9 mouse cellular contexts compared by ENCODE assay signal in genomic region chr7:101328621-101329158, GRCm38 (mm10). TPM values are rescaled to one million over a fixed set of nuclear protein-coding genes. Genes with fewer than 3 reads are reported as not detected.
DNase-seq lines count a peak whose midpoint lies in the region; ATAC-seq and TF ChIP-seq lines count a peak whose summit lies in the region.
"Had no signal": no experiment of that assay in that cellular context is flagged by ENCODE, and none has a peak within 500 bp of the region (broad histone marks: within the 10 kb centered on the region; RNA-seq: fewer than 3 reads in every experiment).

No protein-coding gene starts in this region.

- no peak overlapping the region for H3K4me2 ChIP-seq in intestine, postnatal 0 days (replicated peaks; ENCODE audit: low read depth)
- no peak overlapping the region for H3K4me2 ChIP-seq in neural tube, embryonic 15.5 days
- H3K4me2 ChIP-seq: lung, embryonic 14.5 days had no signal

- no peaks in the 10 kb centered on the region for H3K9me3 ChIP-seq in intestine, postnatal 0 days (ENCODE audit: control insufficient read depth)
- H3K9me3 ChIP-seq in neural tube, embryonic 15.5 days (replicated peaks) = no peaks in the 10 kb centered on the region

- no peak for ATAC-seq in cerebellum, adult (ENCODE audit: insufficient number of reproducible peaks, low FRiP score, low TSS enrichment)
- ATAC-seq in intestine, postnatal 0 days = no peak
- ATAC-seq in neural tube, embryonic 15.5 days (ENCODE audit: low FRiP score) = peak; percentile 43; the same call in 1 of the 2 replicates

- no peak for TF ChIP-seq POLR2A in thymus, adult 2 months (IDR thresholded peaks at IDR 0.05; ENCODE audit: control insufficient read depth, extremely low read depth, insufficient read depth, low read length, poor library complexity)

- H3K4me1 ChIP-seq in intestine, postnatal 0 days (replicated peaks; ENCODE audit: control insufficient read depth, insufficient read depth, low read length) = peaks cover 10% of the 10 kb centered on the region; the same call in 1 of the 2 replicates
- peaks cover 26% of the 10 kb centered on the region for H3K4me1 ChIP-seq in neural tube, embryonic 15.5 days
- no peaks in the 10 kb centered on the region; the same call in 1 of the 2 replicates for H3K4me1 ChIP-seq in thymus, adult 2 months (replicated peaks; ENCODE audit: control insufficient read depth, insufficient read depth, low read length)

- DNase-seq in cerebellum, adult 11-12 months = peak; percentile 71
- peak; percentile 18 for DNase-seq in ovary, postnatal 36 days (ENCODE audit: low spot score)
- no peak for DNase-seq in ovary, postnatal 10 days (ENCODE audit: low spot score)
- no peak for DNase-seq in thymus, adult 2 months
- DNase-seq in heart, adult 11 months = no peak
- DNase-seq: lung, embryonic 14.5 days had no signal

- H3K36me3 ChIP-seq in intestine, postnatal 0 days (ENCODE audit: control insufficient read depth, insufficient read depth) = peaks cover 8% of the 10 kb centered on the region; the same call in 1 of the 2 replicates
- no peaks in the 10 kb centered on the region for H3K36me3 ChIP-seq in neural tube, embryonic 15.5 days
- no peaks in the 10 kb centered on the region for H3K36me3 ChIP-seq in thymus, adult 2 months (ENCODE audit: control insufficient read depth, insufficient read depth, low read length)

- H3K4me3 ChIP-seq in intestine, postnatal 0 days (ENCODE audit: low read depth, low read length) = no peak overlapping the region
- no peak overlapping the region for H3K4me3 ChIP-seq in neural tube, embryonic 15.5 days (replicated peaks)
- H3K4me3 ChIP-seq in thymus, adult 2 months (ENCODE audit: control insufficient read depth, insufficient read depth, low read length) = no peak overlapping the region

- no peak overlapping the region for H3K9ac ChIP-seq in intestine, postnatal 0 days (ENCODE audit: low read depth, low read length)
- no peak overlapping the region for H3K9ac ChIP-seq in neural tube, embryonic 15.5 days (replicated peaks)
- H3K9ac ChIP-seq: lung, embryonic 14.5 days had no signal

- no peak overlapping the region for H3K27ac ChIP-seq in intestine, postnatal 0 days (ENCODE audit: low read depth, low read length)
- H3K27ac ChIP-seq in neural tube, embryonic 15.5 days (replicated peaks) = peak overlapping the region; percentile 56
- no peak overlapping the region for H3K27ac ChIP-seq in thymus, adult 2 months (ENCODE audit: control insufficient read depth, insufficient read depth, low read length)

- H3K27me3 ChIP-seq in intestine, postnatal 0 days (replicated peaks; ENCODE audit: control insufficient read depth, insufficient read depth, low read length) = no peaks in the 10 kb centered on the region
- H3K27me3 ChIP-seq in neural tube, embryonic 15.5 days (replicated peaks) = no peaks in the 10 kb centered on the region
- no peaks in the 10 kb centered on the region for H3K27me3 ChIP-seq in thymus, adult 2 months (ENCODE audit: control insufficient read depth, insufficient read depth, low read length)

- TF ChIP-seq CTCF in intestine, postnatal 0 days (IDR thresholded peaks at IDR 0.05; ENCODE audit: low read depth) = peak; percentile 50
- TF ChIP-seq CTCF in thymus, adult 2 months (IDR thresholded peaks at IDR 0.05; ENCODE audit: borderline replicate concordance, control insufficient read depth, extremely low read depth, insufficient read depth, low read length, poor library complexity) = no peak

- WGBS in intestine, postnatal 0 days = 61% methylated on average over 4 of the region's 4 CpGs
- WGBS in neural tube, embryonic 15.5 days = 67% methylated on average over 4 of the region's 4 CpGs
- 85% methylated on average over 4 of the region's 4 CpGs for WGBS in thymus, adult 2 months

RNA-seq across cellular contexts. Expression of gene Stard10, which starts 11.8 kb away (rescaled TPM):
- 63.7 and 71.7 TPM in 2 replicates for polyA plus RNA-seq in intestine, postnatal 0 days (2015; fragmentation: Nextera tagmentation; extraction: Ambion mirVana)
- 12.8 and 25.3 TPM in 2 replicates for polyA plus RNA-seq in neural tube, embryonic 15.5 days (2015; fragmentation: Nextera tagmentation; extraction: Ambion mirVana)
- polyA plus RNA-seq in thymus, adult 2 months (2012; rRNA removed) = 25.4 and 31.4 TPM in 2 replicates

RNA-seq across cellular contexts. Expression of gene Arap1, which starts 19.2 kb away (rescaled TPM):
- polyA plus RNA-seq in intestine, postnatal 0 days (2015; fragmentation: Nextera tagmentation; extraction: Ambion mirVana) = 31.2 and 35.3 TPM in 2 replicates
- polyA plus RNA-seq in neural tube, embryonic 15.5 days (2015; fragmentation: Nextera tagmentation; extraction: Ambion mirVana) = 9.7 and 19.9 TPM in 2 replicates
- 190 and 225 TPM in 2 replicates for polyA plus RNA-seq in thymus, adult 2 months (2012; rRNA removed)

RNA-seq across cellular contexts. Expression of gene Atg16l2, which starts 26.6 kb away (rescaled TPM):
- polyA plus RNA-seq in intestine, postnatal 0 days (2015; fragmentation: Nextera tagmentation; extraction: Ambion mirVana) = 5.2 and 6.2 TPM in 2 replicates
- polyA plus RNA-seq in neural tube, embryonic 15.5 days (2015; fragmentation: Nextera tagmentation; extraction: Ambion mirVana) = 28.3 and 33.1 TPM in 2 replicates
- 76.9 and 89.9 TPM in 2 replicates for polyA plus RNA-seq in thymus, adult 2 months (2012; rRNA removed)

Comparison
In these comparisons a context has a peak if more than half of its experiments do, and no peak if none do; other contexts are left out.
1. DNase-seq: peak in cerebellum, adult 11-12 months (single experiment) and ovary, postnatal 36 days (single experiment); none in ovary, postnatal 10 days (single experiment), thymus, adult 2 months (single experiment) and heart, adult 11 months (single experiment).